Mouse (Mus musculus) lung, embryonic 16.5 days (tissue): ENCODE data around the gene Cyp2u1. TPM values are rescaled to one million over a fixed set of nuclear protein-coding genes. Genes with fewer than 3 reads are reported as not detected.
"Not testable (repeated sequence)": the region's sequence is repeated elsewhere in the genome, so short reads cannot be mapped to it uniquely, and the experiment has no call there.

ENCODE experiments used
- ATAC-seq: fragments of 200-750 bp; cut with Nextera tagmentation; 2 replicates; pipeline ENCODE4 v1.8.0; 2017; ENCODE audit warnings: low read depth, mild to moderate bottlenecking, moderate library complexity
- H3K27ac ChIP-seq: fragments of 300-500 bp; sonication (generic); 2 replicates; pipeline ENCODE4 v1.5.1; 2014; ENCODE audit warnings: mild to moderate bottlenecking, control low read depth, low read length
- H3K27me3 ChIP-seq: fragments of 300-500 bp; sonication (generic); 2 replicates; pipeline ENCODE4 v1.6.1; 2014; ENCODE audit warnings: low read depth, low read length, mixed read lengths; ENCODE audit not compliant: control insufficient read depth, insufficient read depth
- H3K36me3 ChIP-seq: fragments of 300-500 bp; sonication (generic); 2 replicates; pipeline ENCODE4 v1.6.1; 2014; ENCODE audit warnings: low read length; ENCODE audit not compliant: control insufficient read depth, insufficient read depth
- H3K4me1 ChIP-seq: fragments of 300-500 bp; sonication (generic); replicated peaks from 2 replicates; pipeline ENCODE4 v1.6.1; 2014; ENCODE audit warnings: low read length, mixed read lengths; ENCODE audit not compliant: control insufficient read depth, insufficient read depth
- H3K4me2 ChIP-seq: fragments of 300-500 bp; sonication (generic); 2 replicates; pipeline ENCODE4 v1.6.1; 2014; ENCODE audit warnings: low read depth, low read length, control low read depth
- H3K4me3 ChIP-seq: fragments of 300-500 bp; sonication (generic); 2 replicates; pipeline ENCODE4 v1.5.1; 2014; ENCODE audit warnings: mild to moderate bottlenecking, low read length, control low read depth
- H3K9ac ChIP-seq: fragments of 300-500 bp; sonication (generic); 2 replicates; pipeline ENCODE4 v1.6.1; 2014; ENCODE audit warnings: low read length, control low read depth
- H3K9me3 ChIP-seq: fragments of 300-500 bp; sonication (generic); 2 replicates; pipeline ENCODE4 v1.6.1; 2016; ENCODE audit warnings: low read length; ENCODE audit not compliant: control insufficient read depth
- WGBS: fragments of 180-500 bp; shearing (Covaris S2); extraction: QIAGEN DNeasy Blood & Tissue Kit; methylation state at CpG from one replicate; pipeline ENCODE4 v1.1.7; 2014; 5-methylcytosine and 5-hydroxymethylcytosine counted together
- polyA plus RNA-seq: library from polyadenylated mRNA; unstranded; fragments of >200 nt; fragmentation: Nextera tagmentation; extraction: Ambion mirVana; gene quantifications from 2 replicates; pipeline ENCODE4 v1.2.1, GENCODE M21; 2015

Cyp2u1 gene
- polyA plus RNA-seq, 1 experiment from 2014 or later: 2.7 TPM

DNA sequence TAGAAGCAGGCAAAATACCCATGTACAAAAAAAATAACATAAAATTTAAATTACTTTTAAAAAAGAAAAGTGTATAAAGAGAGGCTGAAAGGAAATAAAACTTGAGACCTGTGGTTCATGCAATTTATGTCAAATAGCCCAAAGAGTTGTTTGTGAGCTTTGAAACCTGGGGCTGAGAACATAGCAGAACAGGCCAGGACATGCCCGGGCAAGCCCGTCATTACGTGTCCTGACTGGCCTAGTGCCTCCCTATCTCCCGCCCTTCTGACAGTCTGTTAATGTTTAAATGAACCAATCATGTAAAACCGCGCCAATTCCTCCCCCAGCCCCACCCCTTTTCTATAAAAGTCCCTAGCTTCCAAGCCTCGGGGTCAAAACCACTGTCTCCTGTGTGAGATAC is 34.7 kb upstream of the Cyp2u1 start:
- not testable (repeated sequence) for ATAC-seq, H3K4me2 ChIP-seq, H3K4me1 ChIP-seq, H3K9ac ChIP-seq, H3K4me3 ChIP-seq, H3K36me3 ChIP-seq, H3K27ac ChIP-seq, H3K27me3 ChIP-seq, H3K9me3 ChIP-seq
- 100% methylated on average over 4 of the region's 7 CpGs for WGBS

DNA sequence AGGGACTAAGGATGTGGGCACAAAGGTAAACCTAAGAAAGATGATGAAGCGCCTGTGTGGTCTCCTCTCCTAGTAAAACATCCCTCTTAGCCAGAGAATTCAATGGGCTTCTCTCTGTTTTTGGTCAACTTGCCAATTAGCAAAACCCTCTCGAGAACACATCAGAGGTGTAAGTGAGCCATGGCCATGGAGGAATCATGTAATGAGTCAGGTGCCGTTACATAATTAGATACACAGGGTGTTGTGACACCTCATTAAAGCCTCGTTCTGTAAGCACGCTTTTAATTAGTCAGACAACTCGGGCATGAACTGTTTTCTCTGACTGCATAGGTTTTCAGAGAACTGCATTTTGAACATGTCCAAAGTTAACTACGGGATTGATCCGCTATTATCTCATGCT is 33.6 kb upstream of the Cyp2u1 start:
- ATAC-seq: no peak
- Histone ChIP-seq H3K9me3 (no peaks in the 10 kb centered on the region), H3K9ac (no peak overlapping the region), H3K4me3 (no peak overlapping the region), H3K36me3 (no peaks in the 10 kb centered on the region), H3K4me1 (peaks cover 9% of the 10 kb centered on the region; the same call in 1 of the 2 replicates), H3K4me2 (no peak overlapping the region), H3K27me3 (no peaks in the 10 kb centered on the region), H3K27ac (no peak overlapping the region)
- 80% methylated on average over 8 of the region's 8 CpGs for WGBS

DNA sequence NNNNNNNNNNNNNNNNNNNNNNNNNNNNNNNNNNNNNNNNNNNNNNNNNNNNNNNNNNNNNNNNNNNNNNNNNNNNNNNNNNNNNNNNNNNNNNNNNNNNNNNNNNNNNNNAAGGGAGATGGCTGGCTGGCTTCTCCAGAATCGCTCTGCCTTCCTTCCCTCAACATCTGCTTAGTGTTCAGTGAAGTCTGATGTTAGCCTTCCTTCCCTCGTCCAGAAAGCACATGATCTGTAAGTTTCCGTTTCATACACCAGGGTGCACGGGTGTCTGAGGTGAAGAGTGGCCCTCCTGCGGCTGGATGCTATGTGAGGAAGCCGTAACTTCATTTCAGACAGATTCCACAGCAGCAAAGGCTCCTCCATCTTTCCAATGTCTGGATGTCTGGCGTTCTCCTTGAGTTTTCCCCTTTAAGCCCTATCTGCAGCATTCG is 32.1 kb upstream of the Cyp2u1 start:
- H3K27me3 ChIP-seq: no peaks in the 10 kb centered on the region
- H3K9me3 ChIP-seq: no peaks in the 10 kb centered on the region
- H3K4me1 ChIP-seq: peaks cover 9% of the 10 kb centered on the region; the same call in 1 of the 2 replicates
- peak overlapping the region; percentile 36; the same call in 1 of the 2 replicates for H3K4me2 ChIP-seq
- H3K9ac ChIP-seq: no peak overlapping the region
- no peaks in the 10 kb centered on the region for H3K36me3 ChIP-seq
- no peak overlapping the region for H3K4me3 ChIP-seq
- no peak for ATAC-seq
- WGBS: 64% methylated on average over 8 of the region's 8 CpGs
- no peak overlapping the region for H3K27ac ChIP-seq

DNA sequence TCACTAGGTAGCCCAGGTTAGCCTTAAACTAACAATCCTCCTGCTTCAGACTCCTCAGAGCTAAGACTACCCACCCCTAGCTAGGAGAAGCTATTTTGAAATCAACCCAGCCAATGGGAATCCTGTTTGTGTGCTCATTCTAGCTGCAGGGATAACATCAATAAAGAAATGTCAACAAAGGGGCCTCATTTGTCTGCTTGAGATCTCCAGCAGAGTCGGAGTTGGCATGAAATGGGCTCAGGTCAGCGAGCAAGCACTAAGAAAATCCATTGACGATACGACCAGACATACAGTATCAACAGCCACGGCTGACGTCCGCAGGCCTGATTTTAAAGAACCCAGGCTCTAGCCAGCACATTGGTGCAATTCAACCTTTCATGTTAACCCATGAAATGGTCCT is 24.2 kb upstream of the Cyp2u1 start:
- 49% methylated on average over 7 of the region's 7 CpGs for WGBS

DNA sequence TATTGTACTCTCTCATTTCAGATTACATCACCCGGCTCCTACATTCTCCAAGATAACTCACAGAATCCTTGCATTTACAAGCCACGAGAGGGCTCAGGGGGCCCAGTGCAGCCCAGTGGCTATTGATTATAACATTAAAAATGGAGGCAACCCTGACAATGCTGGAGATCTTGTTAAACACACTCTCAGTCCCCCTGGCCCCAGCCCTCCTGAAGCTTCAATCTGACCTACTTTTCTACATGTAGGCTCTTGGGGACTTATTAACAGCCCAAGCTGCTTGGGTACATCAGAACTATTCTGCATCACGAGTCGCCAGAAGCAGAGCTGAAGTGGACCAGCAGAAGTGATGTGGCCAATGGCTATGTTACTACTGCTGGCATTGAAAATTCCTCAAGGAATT is 23.6 kb upstream of the Cyp2u1 start:
- no peak overlapping the region for H3K4me2 ChIP-seq
- H3K9me3 ChIP-seq: no peaks in the 10 kb centered on the region

More for the DNA sequence above, 24.2 kb upstream of the Cyp2u1 start:
- no peaks in the 10 kb centered on the region for H3K27me3 ChIP-seq
- ATAC-seq: no peak
- 0 out of 2 replicates have a peak, but pooled peaks cover 3% of the 10 kb centered on the region for H3K36me3 ChIP-seq
- H3K4me2 ChIP-seq: no peak overlapping the region
- no peaks in the 10 kb centered on the region for H3K9me3 ChIP-seq
- H3K27ac ChIP-seq: no peak overlapping the region
- no peak overlapping the region for H3K4me3 ChIP-seq
- no peak overlapping the region for H3K9ac ChIP-seq
- H3K4me1 ChIP-seq: no peaks in the 10 kb centered on the region

DNA sequence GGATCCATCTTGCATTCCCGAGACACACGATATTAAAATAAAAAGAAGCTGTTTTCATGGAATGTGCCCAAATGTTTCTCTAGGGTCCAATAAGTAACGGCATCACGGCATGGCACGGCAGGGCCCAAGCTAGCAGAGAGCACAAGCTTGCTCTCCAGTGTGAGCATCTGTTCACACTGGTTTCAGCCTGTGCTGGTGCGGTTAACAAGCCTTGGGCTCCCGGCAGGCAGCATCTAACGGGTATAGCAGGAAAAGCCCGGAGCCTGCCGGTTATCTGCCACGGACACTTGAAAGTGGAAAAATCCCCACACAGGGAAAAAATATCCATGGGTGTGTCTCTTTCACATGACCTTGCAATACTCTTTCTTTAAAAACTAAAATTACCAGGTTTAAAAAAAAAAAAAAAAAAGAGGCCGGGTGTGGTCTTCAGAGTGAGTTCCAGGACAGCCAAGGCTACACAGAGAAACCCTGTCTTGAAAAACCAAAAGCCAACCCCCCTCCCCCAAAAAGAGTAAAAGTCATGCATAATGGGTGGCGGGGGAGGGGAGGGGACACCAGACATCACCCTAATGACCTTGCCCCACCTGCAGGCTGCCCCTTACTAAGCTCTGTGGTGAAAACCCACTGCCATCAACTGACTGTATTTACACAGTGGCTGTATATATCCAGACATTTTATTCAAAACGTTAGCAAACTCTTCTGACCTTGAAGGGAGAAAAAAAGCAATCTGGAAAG is 19.2 kb upstream of the Cyp2u1 start:
- H3K4me1 ChIP-seq: no peaks in the 10 kb centered on the region
- no peak overlapping the region for H3K4me2 ChIP-seq
- no peak overlapping the region for H3K27ac ChIP-seq
- no peak overlapping the region for H3K9ac ChIP-seq
- H3K27me3 ChIP-seq: no peaks in the 10 kb centered on the region
- H3K36me3 ChIP-seq: no peaks in the 10 kb centered on the region
- no peaks in the 10 kb centered on the region for H3K9me3 ChIP-seq
- ATAC-seq: no peak
- WGBS: 69% methylated on average over 14 of the region's 14 CpGs
- no peak overlapping the region for H3K4me3 ChIP-seq

More for the DNA sequence above, 23.6 kb upstream of the Cyp2u1 start:
- Histone ChIP-seq H3K36me3 (0 out of 2 replicates have a peak, but pooled peaks cover 3% of the 10 kb centered on the region), H3K27me3 (no peaks in the 10 kb centered on the region), H3K27ac (no peak overlapping the region), H3K9ac (no peak overlapping the region), H3K4me3 (no peak overlapping the region), H3K4me1 (no peaks in the 10 kb centered on the region)
- ATAC-seq: no peak
- 78% methylated on average over 4 of the region's 4 CpGs for WGBS

DNA sequence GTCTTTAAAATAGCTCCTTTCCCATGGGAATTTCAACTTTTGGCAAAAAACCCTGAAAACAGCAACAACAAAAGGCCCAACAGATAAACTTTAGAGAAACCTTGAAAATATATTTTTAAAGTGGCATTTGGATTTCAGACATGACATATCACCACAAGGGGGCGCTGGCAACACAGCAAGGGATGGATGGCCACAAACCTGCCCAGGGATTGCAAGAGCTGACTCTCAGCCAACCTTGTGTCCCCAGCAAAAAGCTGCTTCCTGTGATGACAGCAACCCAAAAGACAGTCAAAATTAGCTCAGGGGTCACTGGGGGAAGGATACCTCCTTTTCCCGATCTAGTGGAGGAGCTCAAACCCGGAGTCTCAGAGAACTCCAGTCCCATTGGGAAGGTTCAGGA is 17.2 kb upstream of the Cyp2u1 start:
- WGBS: 5% methylated on average over 3 of the region's 3 CpGs
- Histone ChIP-seq H3K4me2 (no peak overlapping the region), H3K9me3 (no peaks in the 10 kb centered on the region), H3K9ac (no peak overlapping the region), H3K27me3 (no peaks in the 10 kb centered on the region), H3K36me3 (no peaks in the 10 kb centered on the region), H3K4me1 (no peaks in the 10 kb centered on the region), H3K27ac (no peak overlapping the region), H3K4me3 (no peak overlapping the region)
- ATAC-seq: peak; percentile 28; the same call in 1 of the 2 replicates

DNA sequence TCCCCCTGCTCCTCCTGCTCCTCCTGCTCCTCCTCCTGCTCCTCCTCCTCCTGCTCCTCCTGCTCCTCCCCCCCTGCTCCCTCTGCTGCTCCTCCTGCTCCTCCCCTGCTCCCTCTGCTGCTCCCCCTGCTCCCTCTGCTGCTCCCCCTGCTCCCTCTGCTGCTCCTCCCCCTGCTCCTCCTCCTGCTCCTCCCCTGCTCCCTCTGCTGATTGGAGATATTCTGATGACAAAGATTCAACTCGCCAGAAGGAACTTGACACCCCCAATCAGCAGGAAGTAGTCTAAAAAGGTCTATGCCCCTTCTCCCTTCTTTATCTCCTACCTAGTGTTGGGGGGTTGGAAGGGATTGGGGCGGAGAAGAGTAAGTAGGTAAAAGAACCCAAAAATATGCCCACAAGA is 15.2 kb upstream of the Cyp2u1 start:
- ATAC-seq: no peak
- 53% methylated on average over 2 of the region's 2 CpGs for WGBS
- no peak overlapping the region for H3K4me2 ChIP-seq

DNA sequence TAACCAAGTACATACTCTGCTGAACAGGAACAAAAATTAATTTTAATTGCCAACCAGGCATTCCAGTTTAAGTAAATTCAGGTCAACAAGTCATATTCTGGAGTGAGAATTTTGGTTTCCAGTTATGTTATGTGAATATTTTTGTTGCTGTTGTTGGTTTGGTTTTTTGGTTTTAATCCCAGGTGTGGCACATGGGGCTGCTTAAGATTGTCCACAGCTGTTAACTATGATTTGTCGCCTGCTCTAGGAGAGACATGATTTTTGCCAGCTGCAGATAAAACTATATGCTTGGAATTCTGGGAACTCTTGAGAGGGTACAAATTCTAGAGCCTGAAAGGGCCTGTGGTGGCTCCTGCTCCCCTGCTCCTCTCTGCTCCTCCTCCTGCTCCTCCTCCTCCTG is 14.1 kb upstream of the Cyp2u1 start:
- 68% methylated on average over 1 of the region's 1 CpGs for WGBS
- Histone ChIP-seq H3K9me3 (no peaks in the 10 kb centered on the region), H3K27ac (no peak overlapping the region), H3K4me1 (no peaks in the 10 kb centered on the region), H3K36me3 (no peaks in the 10 kb centered on the region), H3K9ac (no peak overlapping the region), H3K4me2 (no peak overlapping the region), H3K4me3 (no peak overlapping the region), H3K27me3 (no peaks in the 10 kb centered on the region)
- ATAC-seq: peak; percentile 31; the same call in 1 of the 2 replicates

More for the DNA sequence above, 15.2 kb upstream of the Cyp2u1 start:
- Histone ChIP-seq H3K27me3 (no peaks in the 10 kb centered on the region), H3K4me3 (no peak overlapping the region), H3K9ac (no peak overlapping the region), H3K27ac (no peak overlapping the region), H3K36me3 (no peaks in the 10 kb centered on the region), H3K4me1 (no peaks in the 10 kb centered on the region), H3K9me3 (no peaks in the 10 kb centered on the region)
